Mouse (Mus musculus) G1E-ER4 (cell line): ENCODE measurements around the gene Ralgds. TPM values are rescaled to one million over a fixed set of nuclear protein-coding genes. Genes with fewer than 3 reads are reported as not detected.

ENCODE experiments used
- GATA1 ChIP-seq: IDR thresholded peaks from one replicate; pipeline ENCODE4 v1.8.0; 2012; ENCODE audit warnings: low read length, inconsistent platforms
- polyA plus RNA-seq: library from polyadenylated mRNA; stranded (reverse); fragments of >175 nt; gene quantifications from 2 replicates; pipeline ENCODE4 v1.2.3, GENCODE M21; 2012

Gene Ralgds
- polyA plus RNA-seq, 1 experiment: not detected

DNA sequence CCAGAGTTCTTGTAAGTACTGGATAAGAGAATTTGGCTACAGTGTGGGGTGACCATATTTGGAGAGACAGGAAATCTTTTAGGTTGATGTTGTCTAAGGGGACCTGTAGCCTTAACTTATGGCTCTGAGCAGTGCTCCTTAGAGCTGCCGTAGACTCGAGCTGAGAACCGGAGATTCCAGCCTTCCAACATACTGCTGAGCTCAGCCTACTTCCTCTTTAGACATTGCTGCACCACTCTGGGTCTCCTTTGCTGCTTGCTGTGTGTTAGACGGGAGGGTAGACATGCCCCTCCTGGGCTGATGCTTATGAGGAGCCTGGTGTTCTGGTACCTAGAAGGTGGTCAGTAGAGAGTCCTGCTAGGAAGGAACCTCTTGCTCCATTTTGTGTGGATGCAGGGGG lies 14.5 kb upstream of the Ralgds start:
- TF ChIP-seq GATA1: no peak

DNA sequence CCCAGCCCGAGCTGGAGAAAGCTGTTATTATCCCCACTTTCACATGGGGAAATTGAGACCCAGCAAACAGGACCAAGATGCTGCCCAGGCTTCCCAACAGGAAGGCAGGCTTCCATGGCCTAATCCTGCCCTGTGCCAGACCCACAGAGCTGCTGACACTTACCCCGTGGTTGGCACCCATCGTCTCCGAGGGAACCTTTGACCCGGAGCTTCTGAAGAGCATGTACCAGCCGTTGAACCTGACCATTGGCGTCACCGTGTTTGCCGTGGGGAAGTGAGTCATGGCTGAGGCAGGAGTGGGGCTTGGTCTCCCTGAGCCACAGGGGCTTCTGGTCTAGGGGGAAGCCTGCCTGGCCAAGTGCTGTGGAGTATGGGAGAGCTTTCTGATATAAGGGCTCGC lies 9.9 kb upstream of the Ralgds start:
- TF ChIP-seq GATA1: no peak

DNA sequence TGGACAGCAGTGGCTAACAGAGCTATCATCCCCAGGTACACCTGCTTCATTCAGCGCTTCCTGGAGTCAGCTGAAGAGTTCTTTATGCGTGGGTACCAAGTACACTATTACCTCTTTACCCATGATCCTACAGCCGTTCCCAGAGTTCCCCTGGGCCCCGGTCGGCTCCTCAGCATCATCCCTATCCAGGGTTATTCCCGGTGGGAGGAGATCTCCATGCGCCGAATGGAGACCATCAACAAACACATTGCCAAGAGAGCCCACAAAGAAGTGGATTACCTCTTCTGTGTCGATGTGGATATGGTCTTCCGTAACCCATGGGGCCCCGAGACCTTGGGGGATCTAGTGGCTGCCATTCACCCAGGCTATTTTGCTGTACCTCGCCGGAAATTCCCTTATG lies 8.2 kb upstream of the Ralgds start:
- TF ChIP-seq GATA1: no peak

DNA sequence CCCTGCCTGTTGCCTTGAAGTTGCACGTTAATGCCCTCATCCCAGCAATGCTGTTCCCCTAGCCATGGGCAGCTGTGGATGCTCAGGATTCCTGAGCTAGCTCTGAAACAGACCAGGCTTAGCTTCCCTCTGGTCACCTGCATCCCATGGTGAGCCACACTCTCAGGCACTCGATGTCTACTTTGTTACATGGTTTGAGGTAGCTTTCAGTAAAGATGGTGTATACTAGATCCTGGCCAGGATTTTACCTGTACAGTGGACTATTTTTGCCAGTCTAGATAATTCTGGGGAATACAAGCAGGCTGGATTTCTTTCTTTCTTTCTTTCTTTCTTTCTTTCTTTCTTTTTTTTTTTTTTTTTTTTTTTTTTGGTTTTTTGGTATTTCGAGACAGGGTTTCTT lies 7.1 kb upstream of the Ralgds start, which contains the start of gene Gm10134:
TSS of gene Gm10134 (plus strand) at position 301 of the 400 bp plus-strand sequence.
- no peak for TF ChIP-seq GATA1

DNA sequence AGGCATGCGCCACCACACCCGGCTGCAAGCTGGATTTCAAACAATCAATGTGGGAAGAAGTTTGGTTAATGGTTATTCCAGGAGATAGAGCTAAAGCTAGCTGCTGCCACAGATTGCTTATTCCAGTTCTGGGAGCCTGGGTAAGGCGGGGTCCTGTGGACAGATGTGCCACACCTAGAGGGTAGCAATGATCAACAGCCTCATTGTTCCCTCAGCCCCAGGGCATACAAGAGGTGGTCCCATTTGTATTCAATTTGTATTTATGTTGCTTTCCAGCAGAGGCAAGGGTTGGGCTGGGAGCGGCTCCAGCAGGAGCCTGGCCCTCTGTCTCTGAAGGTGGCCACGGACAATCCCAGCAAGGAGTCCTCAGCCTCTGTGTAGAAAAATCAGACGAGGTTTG lies 6.6 kb upstream of the Ralgds start:
- no peak for TF ChIP-seq GATA1

DNA sequence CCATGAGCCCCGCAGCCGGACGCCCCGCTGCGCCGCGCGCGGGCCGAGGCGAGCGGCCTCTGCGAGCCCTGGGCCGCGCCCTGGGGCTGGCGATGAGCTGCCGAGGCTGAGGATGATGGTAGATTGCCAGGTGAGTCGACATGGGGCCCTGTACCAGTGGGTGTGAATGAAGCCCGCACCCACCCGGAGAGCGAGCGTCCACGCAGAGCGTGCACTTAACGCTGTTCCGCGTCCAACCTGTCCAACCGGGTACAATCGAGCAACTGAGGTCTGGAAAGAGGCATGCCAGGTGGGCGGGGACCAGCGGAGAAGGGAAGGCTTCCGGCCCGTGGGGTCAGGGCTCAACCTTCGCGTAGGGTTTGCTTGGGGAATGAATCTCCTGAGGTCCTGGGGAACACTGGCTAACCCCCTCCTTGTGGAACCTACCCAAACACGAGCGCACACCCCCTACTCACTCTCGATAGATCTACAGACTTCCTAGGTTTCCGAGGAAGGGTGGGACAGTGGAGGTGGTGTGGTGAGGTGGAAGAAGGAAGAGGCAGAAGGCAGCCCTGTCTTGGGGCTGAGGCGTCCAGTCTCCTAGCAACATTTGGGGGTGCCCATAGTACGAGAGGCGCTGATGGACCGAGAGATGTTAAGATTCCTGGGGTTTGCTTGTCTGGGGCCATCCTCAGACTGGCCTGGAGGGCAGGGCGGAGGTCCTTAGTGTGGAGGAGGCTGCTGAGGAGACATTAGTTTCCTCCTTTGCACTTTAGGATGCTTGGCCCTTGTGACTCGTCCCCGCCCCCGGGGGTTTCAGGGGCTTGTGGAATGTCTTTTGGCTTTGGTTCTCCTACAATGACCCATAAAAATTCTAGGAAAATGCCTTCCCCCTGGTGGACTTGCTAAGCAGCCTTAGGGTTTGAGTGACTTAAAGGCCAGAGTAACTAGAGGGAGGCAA lies 776 bp downstream of the Ralgds start:
- TF ChIP-seq GATA1: no peak

DNA sequence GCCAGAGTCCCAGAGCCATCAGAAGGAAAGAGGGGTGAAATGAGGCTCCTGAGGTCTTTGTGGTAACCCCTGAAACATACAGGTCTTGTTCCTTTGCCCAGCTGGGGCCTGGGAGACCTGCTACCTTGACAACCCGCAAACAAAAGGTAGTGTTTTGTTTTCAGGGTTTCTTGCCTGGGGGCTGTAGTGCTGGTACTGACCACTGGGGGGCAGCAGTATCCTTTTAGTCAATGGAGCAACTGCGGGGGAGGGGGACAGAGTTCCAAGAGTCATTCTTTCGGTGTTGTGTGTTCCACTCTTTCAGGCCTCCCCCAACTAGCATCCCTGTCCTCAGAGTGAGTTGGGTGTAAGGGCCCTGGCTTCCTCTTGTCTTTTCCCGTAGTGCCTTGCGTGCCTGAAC lies 1.6 kb downstream of the Ralgds start:
- TF ChIP-seq GATA1: no peak

DNA sequence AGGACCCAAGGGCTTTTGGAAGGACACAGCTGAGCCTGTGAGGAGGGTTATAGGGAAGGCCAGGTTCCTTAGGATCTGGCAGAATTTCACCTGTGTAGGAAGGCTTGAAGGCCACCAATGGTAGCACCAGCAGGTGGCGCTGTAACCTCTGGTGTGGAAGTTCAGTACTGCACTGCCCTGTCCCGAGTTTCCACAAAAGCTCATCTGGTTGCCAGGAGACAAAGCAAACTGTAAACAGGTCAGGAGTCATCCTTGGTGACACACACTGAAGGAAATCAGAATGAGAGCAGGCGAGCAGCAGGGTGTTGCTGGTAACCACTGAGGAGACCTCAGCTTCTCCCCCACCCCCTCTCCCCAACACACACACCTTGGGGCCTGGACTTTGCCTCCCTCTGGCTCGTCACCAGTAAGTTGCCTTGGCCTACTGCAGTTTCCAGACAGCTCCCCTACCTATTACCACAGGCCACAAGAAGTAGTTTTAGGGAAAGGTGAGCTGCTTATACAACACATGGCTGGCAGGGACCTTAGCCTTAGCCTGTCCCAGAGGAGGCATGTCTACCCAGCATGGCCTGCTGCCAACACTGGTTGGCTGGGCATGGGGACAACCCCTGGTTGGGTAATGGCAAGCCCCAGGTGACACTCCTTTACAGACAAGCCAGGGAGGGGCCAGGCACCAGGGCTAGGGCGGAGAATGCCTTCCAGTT lies 4.4 kb downstream of the Ralgds start:
- no peak for TF ChIP-seq GATA1

DNA sequence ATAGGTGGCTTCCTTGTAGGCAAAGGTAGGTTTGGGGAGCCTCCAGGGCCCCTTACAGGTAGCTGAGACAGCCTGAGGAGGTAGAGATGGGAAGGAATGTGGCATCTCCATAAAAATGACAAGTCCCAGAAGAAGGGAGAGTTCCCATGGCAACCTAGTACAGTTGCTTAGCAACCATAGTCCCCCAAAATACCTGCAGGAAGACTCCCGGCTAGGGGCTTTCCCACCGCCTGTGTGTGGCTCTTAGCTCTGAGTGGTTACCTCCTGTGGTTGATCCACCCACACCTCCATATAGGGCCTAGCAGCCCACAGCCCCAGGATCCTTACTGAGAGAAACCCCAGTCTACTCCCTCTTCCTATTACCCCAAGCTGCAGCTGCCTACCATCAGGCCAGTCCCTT lies 5.3 kb downstream of the Ralgds start:
- no peak for TF ChIP-seq GATA1

DNA sequence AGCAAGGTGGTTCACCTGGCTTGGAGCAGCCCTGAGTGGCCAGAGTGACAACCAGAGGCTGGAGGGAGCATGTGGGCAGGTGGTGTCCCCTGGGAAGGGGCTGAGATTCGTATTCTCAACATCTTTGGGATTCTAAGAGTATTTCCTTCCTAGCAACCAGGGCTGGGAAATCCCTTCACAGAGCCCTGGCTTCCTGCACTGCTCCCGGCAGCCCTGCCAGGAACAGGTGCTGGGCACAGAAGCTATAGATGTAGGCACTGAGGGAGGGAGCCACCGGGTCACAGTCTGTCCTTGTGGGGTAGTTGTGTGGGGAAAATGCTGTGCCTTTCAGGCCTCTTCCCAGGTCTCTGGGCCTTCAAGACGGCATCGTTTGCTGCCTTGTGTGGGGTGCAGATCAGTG lies 7.7 kb downstream of the Ralgds start:
- no peak for TF ChIP-seq GATA1

DNA sequence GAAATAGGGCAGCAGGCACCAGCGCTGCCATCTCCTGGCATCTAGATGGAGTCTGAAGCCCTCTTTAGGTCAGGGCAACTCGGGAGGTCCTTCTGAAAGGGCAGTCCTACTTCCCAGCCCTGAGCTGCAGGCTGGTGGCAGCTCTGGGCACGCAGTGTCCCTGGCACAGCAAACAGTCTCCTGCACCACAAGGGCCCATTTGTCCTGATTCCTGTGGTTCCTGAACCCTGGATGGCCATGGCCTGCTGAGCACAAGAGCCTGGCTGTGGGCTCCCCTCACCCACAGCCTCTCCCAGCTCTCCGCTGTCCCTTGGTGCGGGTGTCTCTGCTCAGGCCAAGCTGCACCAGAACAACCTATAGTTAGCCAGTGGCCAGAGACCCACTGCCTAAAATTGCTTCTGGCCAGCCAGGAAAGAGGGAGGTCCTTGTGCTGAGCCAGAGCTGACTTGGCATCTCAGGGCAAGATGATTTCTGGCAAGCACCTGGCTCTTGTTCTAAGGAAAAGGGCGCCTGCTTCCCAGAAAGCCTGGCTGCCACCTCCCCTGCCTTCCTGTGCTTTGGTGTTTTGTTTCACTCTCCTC lies 8.7 kb downstream of the Ralgds start:
- TF ChIP-seq GATA1: no peak

DNA sequence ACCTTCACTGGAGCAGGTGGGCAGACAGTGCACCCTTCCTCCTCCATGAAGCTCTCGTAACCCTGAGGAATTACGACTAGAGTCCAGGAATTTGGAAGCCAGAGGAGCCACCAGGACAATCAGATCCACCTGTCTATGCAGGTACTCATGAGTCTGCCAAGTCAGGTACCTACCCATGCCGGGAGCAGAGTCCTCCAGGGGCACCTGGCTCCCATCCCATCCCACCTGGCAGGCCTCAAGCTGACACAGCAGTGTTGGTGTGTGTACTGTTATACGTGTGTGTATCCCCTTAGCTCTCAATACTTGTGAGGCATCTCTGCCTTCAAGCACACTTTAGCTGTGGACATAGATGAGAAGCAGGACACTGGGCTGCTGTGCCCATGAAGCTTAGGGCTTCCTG lies 9.2 kb downstream of the Ralgds start:
- TF ChIP-seq GATA1: no peak

DNA sequence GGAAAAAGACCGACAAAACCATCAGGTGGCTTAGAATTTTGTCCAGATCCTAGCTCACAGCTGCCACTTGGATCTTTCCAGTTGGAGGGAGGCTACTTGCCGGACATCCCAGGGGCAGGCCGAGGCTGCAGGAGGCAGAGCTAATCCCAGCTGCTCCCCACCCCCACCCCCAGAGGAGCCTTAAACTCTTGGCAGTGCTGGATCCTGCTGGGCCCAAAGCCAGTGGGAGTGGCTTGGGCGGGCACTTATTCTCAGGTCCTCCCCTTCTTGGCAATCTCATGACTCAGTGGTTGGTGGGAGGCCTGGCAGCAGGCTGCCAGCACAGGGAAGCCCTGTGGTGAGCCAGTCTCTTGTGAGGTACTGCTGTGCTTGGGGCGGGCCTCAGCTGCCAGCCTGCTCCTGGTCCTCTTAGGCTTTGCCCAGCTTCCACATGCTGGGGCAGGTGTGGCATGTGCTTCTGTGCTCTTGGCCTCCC lies 10.8 kb downstream of the Ralgds start:
- no peak for TF ChIP-seq GATA1

DNA sequence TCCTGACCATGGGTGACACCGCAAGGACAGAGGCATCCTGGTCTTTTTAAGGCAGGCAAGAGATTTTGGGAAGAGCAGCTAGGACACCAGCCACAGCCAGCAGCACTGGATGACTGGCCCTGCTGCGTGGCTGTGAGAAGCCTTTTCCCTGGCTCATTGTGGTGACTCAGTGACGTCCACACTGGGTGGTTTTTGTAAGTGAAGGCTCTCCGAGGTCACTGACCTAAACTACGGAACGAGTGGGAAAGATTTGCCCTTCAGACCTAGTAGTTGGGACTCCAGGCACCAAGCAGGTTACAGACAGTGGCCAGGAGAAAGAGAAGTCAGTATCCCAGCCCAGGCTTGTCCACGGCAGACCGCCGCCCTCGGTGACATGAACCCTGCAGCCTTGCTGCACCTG lies 11.5 kb downstream of the Ralgds start:
- no peak for TF ChIP-seq GATA1

DNA sequence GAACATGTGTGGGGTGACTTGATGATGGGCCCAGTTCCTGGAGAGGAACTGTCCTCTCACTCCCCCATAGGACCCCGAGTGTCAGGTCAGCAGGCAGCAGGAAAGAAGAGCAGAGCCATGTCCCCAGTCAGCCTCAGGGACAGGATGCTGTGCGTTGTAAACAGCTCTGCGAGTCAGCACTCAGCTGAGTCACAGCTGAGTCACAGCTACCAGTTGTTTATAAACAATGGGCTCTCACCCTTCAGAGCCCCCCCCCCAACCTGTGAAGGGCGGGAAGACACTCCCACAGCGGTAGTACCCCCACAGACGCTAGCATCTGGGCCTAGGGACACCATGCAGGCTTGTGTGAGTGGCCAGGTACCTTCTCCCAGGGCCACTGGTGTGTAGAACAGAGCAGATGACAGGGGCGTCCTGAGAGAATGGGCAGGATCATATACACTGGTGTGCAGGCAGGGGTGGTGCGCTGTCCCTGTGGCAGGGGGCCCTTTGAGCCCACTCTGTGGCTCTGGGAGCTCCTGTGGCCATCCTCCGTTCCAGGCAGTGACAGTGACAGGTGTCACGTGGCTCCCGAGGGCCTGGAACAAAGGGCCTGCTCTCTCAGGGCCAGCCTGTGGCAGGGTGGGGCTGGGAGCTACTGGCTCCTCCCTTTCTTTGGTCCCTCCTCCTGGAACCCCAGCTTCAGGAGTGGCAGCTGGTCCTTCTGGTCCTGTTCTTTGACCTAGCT lies 12.5 kb downstream of the Ralgds start:
- TF ChIP-seq GATA1: no peak
